Mouse (Mus musculus): ENCODE data around the gene Slc2a9. TPM values are rescaled to one million over a fixed set of nuclear protein-coding genes. Genes with fewer than 3 reads are reported as not detected.

Slc2a9 gene
- polyA plus RNA-seq, 1 experiment = 3.2 TPM

DNA sequence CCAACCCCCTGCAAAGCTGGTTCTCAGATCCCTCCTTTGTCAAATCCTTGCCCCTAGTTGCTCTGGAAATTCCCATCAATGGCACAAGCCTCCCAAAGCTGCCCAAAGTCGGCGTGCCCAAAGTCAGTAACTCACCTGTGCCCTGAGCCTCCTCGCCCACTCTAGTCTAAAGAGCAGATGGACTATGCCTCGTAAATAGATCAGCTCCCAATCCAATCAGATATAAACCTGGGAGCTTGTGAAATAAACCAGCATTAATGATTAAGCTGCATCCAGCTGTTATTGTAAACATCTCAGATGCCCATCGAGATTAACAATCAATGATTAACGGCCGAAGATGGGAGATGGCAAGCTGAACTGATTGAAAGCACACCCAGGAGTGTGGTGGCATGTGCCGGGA is 11.2 kb downstream of the Slc2a9 start:
- Histone ChIP-seq H3K27me3 (ENCODE audit: control insufficient read depth, insufficient read depth, low read length) (no peaks in the 10 kb centered on the region), H3K27ac (ENCODE audit: insufficient read depth, low read length) (no peak overlapping the region), H3K4me3 (ENCODE audit: extremely low read depth, insufficient read depth, insufficient read length) (no peak overlapping the region), H3K36me3 (ENCODE audit: control insufficient read depth, insufficient read depth, low read length) (no peaks in the 10 kb centered on the region), H3K4me1 (ENCODE audit: control insufficient read depth, insufficient read depth, insufficient read length) (0 out of 2 replicates have a peak, but pooled peaks cover 3% of the 10 kb centered on the region)
- TF ChIP-seq CTCF (IDR thresholded peaks at IDR 0.05; ENCODE audit: extremely low read depth, insufficient read depth, insufficient read length, insufficient replicate concordance) (no peak), POLR2A (IDR thresholded peaks at IDR 0.05; ENCODE audit: low read depth, low read length) (no peak)
- no peak for DNase-seq (ENCODE audit: low read depth in 1 of 2, low spot score in 2 of 2)
- 87% methylated on average over 8 of the region's 8 CpGs for WGBS

DNA sequence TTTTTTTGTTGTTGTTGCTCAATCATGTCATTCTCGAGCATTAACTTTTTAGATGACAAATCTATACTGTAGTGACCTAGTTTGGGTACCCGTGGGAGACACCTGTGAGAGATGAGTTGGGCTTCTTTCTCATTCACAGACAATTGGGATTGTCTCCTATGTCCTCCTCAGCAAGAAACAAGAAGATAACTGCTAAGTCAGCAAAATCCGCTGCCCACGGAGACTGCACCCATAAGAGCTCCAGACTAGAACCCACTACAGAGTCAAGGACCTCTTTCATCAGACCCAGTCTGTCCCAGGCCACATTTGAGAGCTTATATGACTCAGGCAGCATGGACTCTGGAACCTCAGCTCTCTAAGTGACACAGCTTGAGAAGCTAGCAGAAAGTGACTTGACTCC is 13.2 kb downstream of the Slc2a9 start:
- H3K4me1 ChIP-seq (ENCODE audit: control insufficient read depth, insufficient read depth, insufficient read length) = no peaks in the 10 kb centered on the region
- H3K36me3 ChIP-seq (ENCODE audit: control insufficient read depth, insufficient read depth, low read length) = no peaks in the 10 kb centered on the region
- TF ChIP-seq POLR2A (IDR thresholded peaks at IDR 0.05; ENCODE audit: low read depth, low read length) (no peak), CTCF (IDR thresholded peaks at IDR 0.05; ENCODE audit: extremely low read depth, insufficient read depth, insufficient read length, insufficient replicate concordance) (no peak)
- 90% methylated on average over 4 of the region's 4 CpGs for WGBS
- DNase-seq (ENCODE audit: low read depth in 1 of 2, low spot score in 2 of 2) = no peak
- no peak overlapping the region for H3K4me3 ChIP-seq (ENCODE audit: extremely low read depth, insufficient read depth, insufficient read length)
- H3K27ac ChIP-seq (ENCODE audit: insufficient read depth, low read length) = no peak overlapping the region
- no peaks in the 10 kb centered on the region for H3K27me3 ChIP-seq (ENCODE audit: control insufficient read depth, insufficient read depth, low read length)

DNA sequence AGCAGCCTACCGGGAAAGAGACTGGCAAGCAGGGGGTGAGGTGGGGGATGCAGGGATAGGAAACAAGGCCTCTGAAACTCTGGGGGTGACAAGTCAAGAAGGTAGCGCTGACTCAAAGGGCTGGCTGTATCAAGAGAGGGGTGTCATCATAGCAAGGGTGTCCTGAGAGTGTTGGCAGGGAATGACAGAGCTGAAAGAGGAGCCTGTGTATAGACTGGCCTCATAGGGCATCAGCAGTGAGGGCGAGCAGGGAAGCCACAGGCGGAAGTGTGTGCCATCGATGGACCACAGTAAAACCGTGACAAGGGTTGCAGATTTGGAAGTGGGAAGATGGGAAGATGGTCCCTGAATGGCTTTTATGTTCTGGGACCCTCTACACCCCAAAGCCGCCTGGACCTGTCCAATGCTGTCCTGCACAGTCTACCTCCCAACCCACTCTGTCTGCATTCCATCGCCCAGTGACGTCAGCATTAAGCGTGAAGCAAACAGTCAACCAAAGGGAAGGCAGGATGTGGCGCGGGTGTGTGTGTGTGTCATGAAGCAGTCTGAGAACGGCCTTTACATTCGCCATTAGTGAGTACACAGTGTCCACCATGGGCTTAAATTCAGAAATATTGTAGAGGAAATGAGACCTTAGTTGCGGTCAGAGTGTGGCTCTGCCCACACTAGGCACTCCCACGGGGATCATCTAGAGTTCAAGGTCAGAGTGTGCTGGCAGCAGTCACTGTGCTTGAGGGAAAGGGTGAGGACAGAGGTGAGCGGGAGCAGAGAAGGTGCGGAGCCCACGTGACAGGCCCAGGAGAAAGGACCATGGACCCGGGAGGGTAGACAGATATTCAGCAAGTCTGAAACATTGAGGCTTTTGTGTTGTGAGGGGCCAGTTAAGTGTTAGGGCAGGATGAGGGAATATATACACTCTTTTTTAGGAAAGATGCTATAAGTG is 14.0 kb downstream of the Slc2a9 start:
- no peak for TF ChIP-seq POLR2A (IDR thresholded peaks at IDR 0.05; ENCODE audit: low read depth, low read length)
- no peak for TF ChIP-seq CTCF (IDR thresholded peaks at IDR 0.05; ENCODE audit: extremely low read depth, insufficient read depth, insufficient read length, insufficient replicate concordance)
- no peaks in the 10 kb centered on the region for H3K36me3 ChIP-seq (ENCODE audit: control insufficient read depth, insufficient read depth, low read length)
- no peaks in the 10 kb centered on the region for H3K27me3 ChIP-seq (ENCODE audit: control insufficient read depth, insufficient read depth, low read length)
- no peak overlapping the region for H3K4me3 ChIP-seq (ENCODE audit: extremely low read depth, insufficient read depth, insufficient read length)
- DNase-seq (ENCODE audit: low read depth in 1 of 2, low spot score in 2 of 2) = no peak
- H3K4me1 ChIP-seq (ENCODE audit: control insufficient read depth, insufficient read depth, insufficient read length) = no peaks in the 10 kb centered on the region
- WGBS = 80% methylated on average over 20 of the region's 20 CpGs
- H3K27ac ChIP-seq (ENCODE audit: insufficient read depth, low read length) = no peak overlapping the region

DNA sequence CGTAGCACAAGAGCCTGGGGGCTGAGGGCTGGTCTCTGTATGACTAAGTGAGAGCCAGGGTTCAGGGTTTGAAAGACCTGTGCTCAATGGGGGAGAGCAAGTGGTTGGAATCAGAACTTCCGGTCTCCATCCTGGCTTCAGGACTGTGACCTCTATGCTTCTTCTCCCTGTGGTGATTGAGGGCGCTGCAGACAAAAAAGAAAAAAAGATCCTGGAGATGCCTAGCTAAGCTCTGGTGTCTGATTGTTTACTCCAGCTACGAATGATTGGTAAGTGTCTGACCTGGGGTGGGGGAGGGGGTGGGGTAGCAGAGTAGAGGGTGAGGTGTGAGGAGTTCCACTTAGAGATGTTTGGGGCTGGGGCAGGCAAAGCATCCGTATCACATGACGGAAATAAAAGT is 14.9 kb downstream of the Slc2a9 start:
- 78% methylated on average over 6 of the region's 6 CpGs for WGBS
- no peak for DNase-seq (ENCODE audit: low read depth in 1 of 2, low spot score in 2 of 2)
- Histone ChIP-seq H3K27me3 (ENCODE audit: control insufficient read depth, insufficient read depth, low read length) (no peaks in the 10 kb centered on the region), H3K4me1 (ENCODE audit: control insufficient read depth, insufficient read depth, insufficient read length) (no peaks in the 10 kb centered on the region), H3K27ac (ENCODE audit: insufficient read depth, low read length) (no peak overlapping the region), H3K36me3 (ENCODE audit: control insufficient read depth, insufficient read depth, low read length) (no peaks in the 10 kb centered on the region), H3K4me3 (ENCODE audit: extremely low read depth, insufficient read depth, insufficient read length) (no peak overlapping the region)
- TF ChIP-seq CTCF (IDR thresholded peaks at IDR 0.05; ENCODE audit: extremely low read depth, insufficient read depth, insufficient read length, insufficient replicate concordance) (no peak), POLR2A (IDR thresholded peaks at IDR 0.05; ENCODE audit: low read depth, low read length) (no peak)

DNA sequence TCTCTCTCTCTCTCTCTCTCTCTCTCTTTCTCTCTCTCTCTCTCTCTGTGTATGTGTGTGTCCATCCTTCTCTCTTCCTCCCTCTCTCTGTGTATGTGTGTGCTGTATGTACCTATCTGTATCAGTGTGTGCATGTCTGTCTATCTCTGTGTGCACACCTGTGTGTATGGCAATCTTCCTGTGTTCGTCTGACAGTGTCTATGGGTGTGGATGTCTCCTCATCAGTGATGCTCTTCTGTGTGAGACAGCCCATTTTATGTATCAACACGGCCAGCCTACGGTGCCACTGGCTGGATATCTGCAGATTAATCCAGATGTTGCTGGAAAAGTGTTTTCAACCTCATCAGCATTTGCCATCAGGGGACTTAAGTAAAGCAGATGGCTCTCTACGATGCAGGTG is 15.7 kb downstream of the Slc2a9 start:
- DNase-seq (ENCODE audit: low read depth in 1 of 2, low spot score in 2 of 2) = no peak
- H3K27me3 ChIP-seq (ENCODE audit: control insufficient read depth, insufficient read depth, low read length) = no peaks in the 10 kb centered on the region
- H3K4me3 ChIP-seq (ENCODE audit: extremely low read depth, insufficient read depth, insufficient read length) = no peak overlapping the region
- no peak for TF ChIP-seq POLR2A (IDR thresholded peaks at IDR 0.05; ENCODE audit: low read depth, low read length)
- no peak for TF ChIP-seq CTCF (IDR thresholded peaks at IDR 0.05; ENCODE audit: extremely low read depth, insufficient read depth, insufficient read length, insufficient replicate concordance)
- no peaks in the 10 kb centered on the region for H3K4me1 ChIP-seq (ENCODE audit: control insufficient read depth, insufficient read depth, insufficient read length)
- H3K27ac ChIP-seq (ENCODE audit: insufficient read depth, low read length) = no peak overlapping the region
- H3K36me3 ChIP-seq (ENCODE audit: control insufficient read depth, insufficient read depth, low read length) = no peaks in the 10 kb centered on the region
- WGBS = 76% methylated on average over 4 of the region's 4 CpGs

DNA sequence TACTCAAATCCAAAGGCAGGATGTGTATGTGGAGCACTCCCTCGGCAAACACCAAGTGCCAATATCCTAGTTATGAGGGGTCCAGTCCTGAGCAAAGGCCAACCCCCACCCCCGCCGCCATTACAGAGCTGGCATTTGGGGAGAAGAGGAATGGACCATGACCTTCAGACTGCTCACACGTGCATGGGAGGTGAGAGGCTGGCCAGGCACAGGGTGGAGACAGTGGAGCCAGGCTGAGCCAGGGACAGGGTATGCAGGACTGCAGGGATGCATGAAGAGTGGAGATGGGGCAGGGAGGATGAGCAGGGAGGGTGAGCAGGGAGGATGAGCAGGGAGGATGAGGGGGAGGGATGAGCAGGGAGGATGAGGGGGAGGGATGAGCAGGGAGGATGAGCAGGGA is 17.0 kb downstream of the Slc2a9 start:
- WGBS = 89% methylated on average over 4 of the region's 4 CpGs
- DNase-seq (ENCODE audit: low read depth in 1 of 2, low spot score in 2 of 2) = no peak
- no peak overlapping the region for H3K4me3 ChIP-seq (ENCODE audit: extremely low read depth, insufficient read depth, insufficient read length)

More for the DNA sequence above, 17.0 kb downstream of the Slc2a9 start:
- H3K36me3 ChIP-seq (ENCODE audit: control insufficient read depth, insufficient read depth, low read length) = no peaks in the 10 kb centered on the region
- no peak overlapping the region for H3K27ac ChIP-seq (ENCODE audit: insufficient read depth, low read length)
- TF ChIP-seq POLR2A (IDR thresholded peaks at IDR 0.05; ENCODE audit: low read depth, low read length) (no peak), CTCF (IDR thresholded peaks at IDR 0.05; ENCODE audit: extremely low read depth, insufficient read depth, insufficient read length, insufficient replicate concordance) (no peak)
- H3K27me3 ChIP-seq (ENCODE audit: control insufficient read depth, insufficient read depth, low read length) = no peaks in the 10 kb centered on the region
- no peaks in the 10 kb centered on the region for H3K4me1 ChIP-seq (ENCODE audit: control insufficient read depth, insufficient read depth, insufficient read length)

Measured in spleen, adult 2 months (tissue).